Mouse (Mus musculus): Measurements from ENCODE around the gene Igfbp3.

GRCm38 (mm10) chr11:7210343-7210742 lies 3.4 kb downstream of the Igfbp3 start:
- TF ChIP-seq CTCF (IDR thresholded peaks at IDR 0.05; ENCODE audit: insufficient read depth, low read depth, low read length) (peak; percentile 90), POLR2A (IDR thresholded peaks at IDR 0.05; ENCODE audit: insufficient read depth, low read depth, low read length) (no peak)
